Mouse (Mus musculus) myocyte (in vitro differentiated cells): Measurements from ENCODE around the gene Utp4.

ENCODE experiments used
- CEBPB ChIP-seq: IDR thresholded peaks from 2 replicates; pipeline ENCODE4 v1.6.1; 2011; ENCODE audit warnings: mild to moderate bottlenecking, moderate library complexity; ENCODE audit not compliant: poor library complexity, insufficient read depth, severe bottlenecking
- E2F4 ChIP-seq: IDR thresholded peaks from one replicate; pipeline ENCODE4 v1.6.1; 2011; ENCODE audit warnings: mild to moderate bottlenecking, control low read depth, moderate library complexity; ENCODE audit not compliant: insufficient read depth
- MAX ChIP-seq: IDR thresholded peaks from one replicate; pipeline ENCODE4 v1.6.1; 2011; ENCODE audit warnings: low read depth, mild to moderate bottlenecking, control low read depth
- MYOD1 ChIP-seq, 3 experiments: IDR thresholded peaks; one replicate each; pipeline ENCODE4 v1.6.1; 2011; ENCODE audit warnings: control low read depth in 2 of 3, low read depth in 2 of 3, mild to moderate bottlenecking in 2 of 3, moderate library complexity in 1 of 3; ENCODE audit not compliant: insufficient read length in 2 of 3, control insufficient read depth in 1 of 3
- MYOG ChIP-seq, 3 experiments: IDR thresholded peaks; one replicate each; pipeline ENCODE4 v1.6.1; 2011; ENCODE audit warnings: control low read depth in 2 of 3, low read depth in 2 of 3, mild to moderate bottlenecking in 2 of 3; ENCODE audit not compliant: insufficient read length in 2 of 3, control insufficient read depth in 1 of 3, insufficient read depth in 1 of 3
- POLR2A ChIP-seq: IDR thresholded peaks from one replicate; pipeline ENCODE4 v1.6.1; 2011; ENCODE audit warnings: low read depth, mild to moderate bottlenecking, control low read depth, moderate library complexity; ENCODE audit not compliant: insufficient read length
- POLR2AphosphoS2 ChIP-seq: IDR thresholded peaks from one replicate; pipeline ENCODE4 v1.6.1; 2011; ENCODE audit warnings: low read depth, control low read depth; ENCODE audit not compliant: insufficient read length
- SRF ChIP-seq: IDR thresholded peaks from one replicate; pipeline ENCODE4 v1.6.1; 2011; ENCODE audit warnings: low read depth; ENCODE audit not compliant: control insufficient read depth, insufficient read length
- TCF12 ChIP-seq: IDR thresholded peaks from one replicate; pipeline ENCODE4 v1.6.1; 2011; ENCODE audit warnings: mild to moderate bottlenecking, control low read depth; ENCODE audit not compliant: poor library complexity, insufficient read depth, severe bottlenecking
- USF1 ChIP-seq: IDR thresholded peaks from one replicate; pipeline ENCODE4 v1.6.1; 2011; ENCODE audit warnings: low read depth, mild to moderate bottlenecking, control low read depth, moderate library complexity

- no peak for TF ChIP-seq POLR2A
- TF ChIP-seq MAX: no peak
- no peak for TF ChIP-seq USF1
- no peak for TF ChIP-seq E2F4
- no peak for TF ChIP-seq POLR2AphosphoS2
- no peak for TF ChIP-seq MYOD1 (IDR thresholded peaks at IDR 0.05; ENCODE audit: control insufficient read depth in 1 of 3, insufficient read length in 2 of 3, low read depth in 2 of 3)
- TF ChIP-seq CEBPB: no peak
- TF ChIP-seq MYOG (IDR thresholded peaks at IDR 0.05; ENCODE audit: control insufficient read depth in 1 of 3, insufficient read depth in 1 of 3, insufficient read length in 2 of 3, low read depth in 2 of 3): no peak
- no peak for TF ChIP-seq TCF12
- TF ChIP-seq SRF: no peak
Measured at GRCm38 (mm10) chr8:106958212-106958611, 64.8 kb downstream of the Utp4 start.
